Mouse (Mus musculus): ENCODE measurements around the gene Rgl2. TPM values are rescaled to one million over a fixed set of nuclear protein-coding genes. Genes with fewer than 3 reads are reported as not detected.
A peak's percentile ranks its signal among the peaks of the same experiment; 100 is the strongest.
"Not testable (repeated sequence)": the region's sequence is repeated elsewhere in the genome, so short reads cannot be mapped to it uniquely, and the experiment has no call there.

The Rgl2 gene
- polyA plus RNA-seq (2015; fragmentation: Nextera tagmentation; extraction: Ambion mirVana) = 40.8 and 52.3 TPM in 2 replicates

DNA sequence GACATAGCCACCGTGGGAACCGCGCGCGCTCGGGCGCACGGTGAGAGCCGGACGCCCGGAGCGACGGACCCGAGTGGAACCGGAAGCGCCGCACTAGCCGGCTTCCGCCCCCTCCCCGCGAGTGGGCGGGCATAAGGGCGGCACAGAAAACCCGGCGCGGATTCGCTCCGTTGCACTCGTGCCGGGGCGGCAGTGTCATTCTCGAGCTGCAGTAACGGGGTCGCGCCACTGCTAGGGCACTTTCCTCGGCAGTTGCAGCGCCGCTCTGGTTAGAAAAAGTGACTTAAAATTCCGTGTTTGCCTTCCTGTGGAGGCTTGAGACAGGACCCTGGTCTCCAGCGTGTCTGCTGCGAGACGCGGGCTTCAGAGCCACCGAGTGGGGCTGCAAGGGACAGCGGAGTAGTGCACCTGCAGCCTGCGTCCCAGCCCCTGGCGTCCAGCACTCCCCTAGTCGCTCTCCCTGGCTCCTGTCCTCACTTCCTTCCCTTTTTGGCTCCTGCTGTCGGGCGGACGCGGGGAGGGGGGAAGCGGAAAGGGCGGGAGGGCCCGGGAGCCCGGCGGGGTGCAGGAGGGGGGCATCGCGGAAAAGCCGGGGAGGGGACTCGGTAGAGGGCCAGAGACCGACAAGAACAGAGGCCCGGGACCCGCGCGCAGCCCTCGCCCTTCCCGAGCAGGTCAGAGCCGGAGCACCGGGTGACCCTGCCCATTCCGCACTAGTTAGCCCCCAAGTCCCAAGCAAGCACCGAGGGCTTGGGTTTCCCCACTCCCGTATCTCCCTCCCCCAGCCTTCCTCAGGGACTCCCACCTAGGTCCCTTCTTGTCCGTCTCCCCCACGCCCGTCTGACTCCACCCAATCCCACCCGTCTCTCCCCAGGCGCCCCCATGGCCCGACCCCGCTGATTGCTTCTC lies at the start of gene Rgl2:
Gene Rgl2 (plus strand): TSS at position 173 of the 909 bp plus-strand sequence.
- Histone ChIP-seq H3K9me3 (ENCODE audit: control insufficient read depth, low read length) (no peaks in the 10 kb centered on the region), H3K4me2 (ENCODE audit: low read length) (peak within 1 kb of the TSS; percentile 98), H3K4me1 (replicated peaks; ENCODE audit: control insufficient read depth, insufficient read depth, low read length) (peaks cover 18% of the 10 kb centered on the region), H3K4me3 (replicated peaks; ENCODE audit: low read length) (peak within 1 kb of the TSS; percentile 76), H3K27ac (ENCODE audit: low read length) (peak within 1 kb of the TSS; percentile 92), H3K36me3 (ENCODE audit: control insufficient read depth, insufficient read depth) (0 out of 2 replicates have a peak, but pooled peaks cover 5% of the 10 kb centered on the region), H3K9ac (replicated peaks; ENCODE audit: low read depth, low read length) (peak within 1 kb of the TSS; percentile 84), H3K27me3 (replicated peaks; ENCODE audit: control insufficient read depth, insufficient read depth, low read length) (no peaks in the 10 kb centered on the region)
- under 1% methylated on average over 70 of the region's 80 CpGs for WGBS
- ATAC-seq = peak; percentile 93

DNA sequence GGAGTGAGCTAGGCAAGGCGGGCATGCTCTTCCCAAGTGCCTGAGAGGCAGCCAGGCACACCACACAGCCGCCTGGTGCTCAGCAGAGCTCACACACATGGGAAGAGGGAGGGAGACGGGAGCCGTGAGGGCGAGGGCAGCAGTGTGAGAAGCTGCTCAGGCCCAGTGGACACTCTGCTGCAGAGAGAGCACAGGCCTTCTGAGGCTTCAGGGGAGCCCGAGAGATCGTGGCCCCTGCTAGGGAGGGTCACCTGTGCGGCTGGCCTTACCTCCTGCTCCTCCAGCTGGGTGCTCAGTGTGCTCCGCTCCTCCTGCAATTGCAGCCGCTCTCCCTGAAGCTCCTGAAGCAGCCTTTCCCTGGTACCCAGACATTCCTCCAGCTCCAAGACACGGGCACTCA lies 45.0 kb upstream of the Rgl2 start:
- H3K9ac ChIP-seq (replicated peaks; ENCODE audit: low read depth, low read length); H3K9me3 ChIP-seq (ENCODE audit: control insufficient read depth, low read length); H3K36me3 ChIP-seq (ENCODE audit: control insufficient read depth, insufficient read depth); H3K27me3 ChIP-seq (replicated peaks; ENCODE audit: control insufficient read depth, insufficient read depth, low read length); H3K27ac ChIP-seq (ENCODE audit: low read length); H3K4me3 ChIP-seq (replicated peaks; ENCODE audit: low read length); H3K4me1 ChIP-seq (replicated peaks; ENCODE audit: control insufficient read depth, insufficient read depth, low read length); ATAC-seq; H3K4me2 ChIP-seq (ENCODE audit: low read length): not testable (repeated sequence)
- 92% methylated on average over 9 of the region's 11 CpGs for WGBS

DNA sequence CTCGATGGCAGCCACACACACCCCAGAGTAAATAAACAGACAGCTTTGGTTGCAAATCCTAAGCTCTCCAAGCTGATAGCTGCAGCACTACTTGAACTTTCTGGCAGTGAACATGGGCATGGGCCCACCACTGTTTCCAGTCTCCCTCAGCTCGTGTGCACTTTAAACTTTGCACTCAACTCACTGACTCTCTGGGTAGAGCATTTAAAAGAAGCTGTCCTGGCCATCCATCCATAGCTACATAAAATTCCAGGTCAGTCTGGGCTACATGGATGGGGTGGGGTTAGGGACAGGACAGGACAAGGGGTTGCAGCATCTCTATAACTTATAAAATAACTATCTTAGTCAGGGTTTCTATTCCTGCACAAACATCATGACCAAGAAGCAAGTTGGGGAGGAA lies 41.5 kb upstream of the Rgl2 start:
- H3K4me3 ChIP-seq (replicated peaks; ENCODE audit: low read length); H3K27ac ChIP-seq (ENCODE audit: low read length); H3K4me2 ChIP-seq (ENCODE audit: low read length); H3K36me3 ChIP-seq (ENCODE audit: control insufficient read depth, insufficient read depth); H3K4me1 ChIP-seq (replicated peaks; ENCODE audit: control insufficient read depth, insufficient read depth, low read length); H3K27me3 ChIP-seq (replicated peaks; ENCODE audit: control insufficient read depth, insufficient read depth, low read length); H3K9me3 ChIP-seq (ENCODE audit: control insufficient read depth, low read length); ATAC-seq; H3K9ac ChIP-seq (replicated peaks; ENCODE audit: low read depth, low read length): not testable (repeated sequence)
- 74% methylated on average over 2 of the region's 2 CpGs for WGBS

DNA sequence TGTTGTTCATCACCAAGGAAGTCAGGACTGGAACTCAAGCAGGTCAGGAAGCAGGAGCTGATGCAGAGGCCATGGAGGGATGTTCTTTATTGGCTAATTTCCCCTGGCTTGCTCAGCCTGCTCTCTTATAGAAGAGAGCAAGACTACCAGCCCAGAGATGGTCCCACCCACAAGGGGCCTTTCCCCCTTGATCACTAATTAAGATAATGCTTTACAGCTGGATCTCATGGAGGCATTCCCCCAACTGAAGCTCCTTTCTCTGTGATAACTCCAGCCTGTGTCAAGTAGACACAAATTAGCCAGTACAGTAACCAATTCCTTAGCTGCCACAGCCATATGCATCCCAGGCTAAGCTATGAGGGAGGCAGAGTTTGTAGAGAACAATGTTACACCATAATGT lies 41.1 kb upstream of the Rgl2 start:
- not testable (repeated sequence) for H3K9me3 ChIP-seq (ENCODE audit: control insufficient read depth, low read length); ATAC-seq; H3K36me3 ChIP-seq (ENCODE audit: control insufficient read depth, insufficient read depth); H3K4me1 ChIP-seq (replicated peaks; ENCODE audit: control insufficient read depth, insufficient read depth, low read length); H3K27ac ChIP-seq (ENCODE audit: low read length); H3K4me2 ChIP-seq (ENCODE audit: low read length); H3K27me3 ChIP-seq (replicated peaks; ENCODE audit: control insufficient read depth, insufficient read depth, low read length); H3K9ac ChIP-seq (replicated peaks; ENCODE audit: low read depth, low read length); H3K4me3 ChIP-seq (replicated peaks; ENCODE audit: low read length)

DNA sequence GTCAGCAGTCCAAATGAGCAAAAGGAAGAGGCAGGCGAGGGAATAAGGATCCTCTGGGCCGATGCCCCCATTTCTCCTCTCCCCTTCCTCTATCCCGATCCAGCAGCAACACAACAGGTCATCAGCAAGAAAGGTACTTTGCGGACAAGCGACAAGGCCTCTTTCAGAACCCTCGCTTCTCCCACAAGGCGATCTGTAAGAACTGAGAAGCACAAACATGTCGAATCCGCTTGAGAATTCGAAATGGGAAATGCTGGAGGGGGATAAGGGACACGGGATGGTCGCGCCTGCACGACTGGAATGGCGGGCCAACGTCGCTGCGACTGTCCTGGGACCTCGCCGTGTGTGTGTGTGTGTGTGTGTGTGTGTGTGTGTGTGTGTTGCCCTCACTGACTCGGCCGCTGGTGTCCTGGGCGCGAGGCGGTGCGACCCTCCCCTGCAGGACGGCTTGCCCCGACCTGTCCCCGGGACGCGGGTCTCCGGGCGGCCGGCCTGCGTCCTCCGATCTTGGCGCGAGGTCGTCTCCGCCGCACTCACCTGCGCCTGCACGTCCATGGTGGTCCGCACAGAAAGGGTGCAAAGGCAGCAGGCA lies 39.3 kb upstream of the Rgl2 start:
- WGBS = 0% methylated on average over 40 of the region's 44 CpGs
- Histone ChIP-seq H3K4me3 (replicated peaks; ENCODE audit: low read length) (peak overlapping the region; percentile 60), H3K4me2 (ENCODE audit: low read length) (peak overlapping the region; percentile 63), H3K9ac (replicated peaks; ENCODE audit: low read depth, low read length) (peak overlapping the region; percentile 54)
- not testable (repeated sequence) for H3K27ac ChIP-seq (ENCODE audit: low read length); H3K9me3 ChIP-seq (ENCODE audit: control insufficient read depth, low read length); H3K4me1 ChIP-seq (replicated peaks; ENCODE audit: control insufficient read depth, insufficient read depth, low read length); H3K36me3 ChIP-seq (ENCODE audit: control insufficient read depth, insufficient read depth); ATAC-seq; H3K27me3 ChIP-seq (replicated peaks; ENCODE audit: control insufficient read depth, insufficient read depth, low read length)

DNA sequence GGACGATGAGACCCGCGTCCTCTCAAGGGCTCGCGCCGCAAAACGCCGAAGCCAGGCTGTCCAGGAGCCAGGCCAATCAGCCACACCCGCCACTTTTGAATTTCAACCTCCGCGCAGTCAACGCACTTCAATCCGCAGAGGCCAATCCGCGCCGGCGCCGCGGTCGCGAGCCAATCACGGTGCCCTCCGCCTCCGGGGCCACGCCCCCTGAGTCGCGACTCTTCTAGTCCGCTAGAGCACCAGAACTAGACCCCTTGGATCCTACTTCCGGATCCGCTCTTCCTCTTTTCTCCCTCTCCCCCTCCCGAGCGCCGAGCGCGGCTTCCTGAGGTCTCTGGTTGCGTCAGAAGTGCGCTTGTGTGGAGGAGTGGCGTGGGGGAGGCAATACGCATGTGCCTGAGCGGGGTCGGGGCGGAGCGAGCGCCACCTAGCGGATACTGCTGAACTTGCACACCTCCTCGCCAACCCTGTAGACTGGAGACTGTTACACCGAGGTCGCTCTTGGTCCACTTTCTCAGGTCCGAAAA lies 38.7 kb upstream of the Rgl2 start, which contains the start of gene Kifc1:
Gene Kifc1 (minus strand): TSS at position 129 of the 527 bp plus-strand sequence.
- Histone ChIP-seq H3K27me3 (replicated peaks; ENCODE audit: control insufficient read depth, insufficient read depth, low read length) (no peaks in the 10 kb centered on the region), H3K4me3 (replicated peaks; ENCODE audit: low read length) (peak within 1 kb of the TSS; percentile 60), H3K4me1 (replicated peaks; ENCODE audit: control insufficient read depth, insufficient read depth, low read length) (peaks cover 8% of the 10 kb centered on the region), H3K4me2 (ENCODE audit: low read length) (peak within 1 kb of the TSS; percentile 63), H3K27ac (ENCODE audit: low read length) (no peak within 1 kb of the TSS), H3K9ac (replicated peaks; ENCODE audit: low read depth, low read length) (peak within 1 kb of the TSS; percentile 54), H3K36me3 (ENCODE audit: control insufficient read depth, insufficient read depth) (no peaks in the 10 kb centered on the region), H3K9me3 (ENCODE audit: control insufficient read depth, low read length) (no peaks in the 10 kb centered on the region)
- peak; percentile 100 for ATAC-seq
- 0% methylated on average over 49 of the region's 49 CpGs for WGBS

DNA sequence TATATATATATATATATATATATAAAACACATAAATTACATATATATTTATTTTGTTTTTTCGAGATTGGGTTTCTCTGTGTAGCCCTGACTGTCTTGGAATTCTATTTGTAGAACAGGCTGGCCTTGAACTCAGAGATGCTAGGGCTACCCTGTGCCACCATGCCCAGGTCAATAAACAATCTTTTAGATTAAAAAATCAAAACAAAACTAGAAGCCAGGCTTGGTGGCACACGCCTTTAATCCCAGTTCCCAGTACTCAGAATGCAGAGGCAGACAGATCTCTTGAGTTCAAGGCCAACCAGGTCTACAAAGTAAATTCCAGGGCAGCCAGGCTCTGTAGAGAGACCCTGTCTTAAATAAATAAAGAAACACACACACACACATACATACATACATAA lies 38.0 kb upstream of the Rgl2 start:
- Histone ChIP-seq H3K9ac (replicated peaks; ENCODE audit: low read depth, low read length) (no peak overlapping the region), H3K36me3 (ENCODE audit: control insufficient read depth, insufficient read depth) (no peaks in the 10 kb centered on the region), H3K4me3 (replicated peaks; ENCODE audit: low read length) (no peak overlapping the region), H3K4me1 (replicated peaks; ENCODE audit: control insufficient read depth, insufficient read depth, low read length) (peaks cover 8% of the 10 kb centered on the region), H3K4me2 (ENCODE audit: low read length) (no peak overlapping the region), H3K9me3 (ENCODE audit: control insufficient read depth, low read length) (no peaks in the 10 kb centered on the region), H3K27me3 (replicated peaks; ENCODE audit: control insufficient read depth, insufficient read depth, low read length) (no peaks in the 10 kb centered on the region), H3K27ac (ENCODE audit: low read length) (no peak overlapping the region)
- no peak for ATAC-seq
- 67% methylated on average over 2 of the region's 2 CpGs for WGBS

DNA sequence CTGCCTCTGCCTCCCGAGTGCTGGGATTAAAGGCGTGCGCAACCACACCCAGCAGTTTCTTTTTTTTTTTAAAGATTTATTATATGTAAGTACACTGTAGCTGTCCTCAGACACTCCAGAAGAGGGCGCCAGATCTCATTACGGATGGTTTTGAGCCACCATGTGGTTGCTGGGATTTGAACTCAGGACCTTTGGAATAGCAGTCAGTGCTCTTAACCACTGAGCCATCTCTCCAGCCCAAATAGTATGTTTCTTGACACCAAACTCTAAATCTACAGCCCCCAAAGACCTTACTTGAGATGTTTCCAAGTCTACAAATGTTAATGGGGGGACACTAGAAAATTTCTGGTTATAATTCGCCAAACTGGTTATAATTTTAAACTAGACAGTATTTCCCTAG lies 37.5 kb upstream of the Rgl2 start:
- not testable (repeated sequence) for H3K9ac ChIP-seq (replicated peaks; ENCODE audit: low read depth, low read length); H3K4me2 ChIP-seq (ENCODE audit: low read length); H3K36me3 ChIP-seq (ENCODE audit: control insufficient read depth, insufficient read depth); H3K4me3 ChIP-seq (replicated peaks; ENCODE audit: low read length); H3K27ac ChIP-seq (ENCODE audit: low read length); H3K27me3 ChIP-seq (replicated peaks; ENCODE audit: control insufficient read depth, insufficient read depth, low read length); H3K9me3 ChIP-seq (ENCODE audit: control insufficient read depth, low read length); ATAC-seq; H3K4me1 ChIP-seq (replicated peaks; ENCODE audit: control insufficient read depth, insufficient read depth, low read length)
- WGBS = 65% methylated on average over 6 of the region's 6 CpGs

DNA sequence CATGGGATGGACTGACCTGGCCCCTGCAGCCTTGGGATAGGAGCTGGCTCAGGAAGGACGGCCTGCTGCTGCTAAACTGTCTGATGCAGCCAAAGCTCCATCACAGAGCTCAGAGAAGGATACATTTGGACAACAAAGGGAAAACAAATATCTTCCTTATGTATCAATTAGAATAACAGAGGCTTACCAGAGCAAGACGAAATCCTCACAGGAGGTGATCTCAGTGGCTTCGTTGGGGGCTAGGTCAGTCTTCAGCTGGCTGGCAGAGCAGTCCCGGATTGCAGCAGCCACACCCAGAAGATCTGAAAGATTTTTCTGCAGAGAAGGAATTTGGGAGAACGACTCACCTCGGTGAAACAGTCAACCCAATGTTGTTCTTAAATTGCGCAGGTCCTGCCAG lies 36.9 kb upstream of the Rgl2 start:
- H3K9ac ChIP-seq (replicated peaks; ENCODE audit: low read depth, low read length) = no peak overlapping the region
- 31% methylated on average over 7 of the region's 7 CpGs for WGBS
- H3K9me3 ChIP-seq (ENCODE audit: control insufficient read depth, low read length) = no peaks in the 10 kb centered on the region
- H3K36me3 ChIP-seq (ENCODE audit: control insufficient read depth, insufficient read depth) = no peaks in the 10 kb centered on the region
- no peak overlapping the region for H3K4me3 ChIP-seq (replicated peaks; ENCODE audit: low read length)
- no peak overlapping the region for H3K27ac ChIP-seq (ENCODE audit: low read length)
- H3K27me3 ChIP-seq (replicated peaks; ENCODE audit: control insufficient read depth, insufficient read depth, low read length) = no peaks in the 10 kb centered on the region
- no peak for ATAC-seq
- H3K4me1 ChIP-seq (replicated peaks; ENCODE audit: control insufficient read depth, insufficient read depth, low read length) = peaks cover 8% of the 10 kb centered on the region
- H3K4me2 ChIP-seq (ENCODE audit: low read length) = no peak overlapping the region

Data from forebrain, embryonic 16.5 days (tissue).